Mouse (Mus musculus) gastrocnemius, postnatal 36 days (tissue): ENCODE data around the gene Acvr2a. TPM values are rescaled to one million over a fixed set of nuclear protein-coding genes. Genes with fewer than 3 reads are reported as not detected.
"Not testable (repeated sequence)": the region's sequence is repeated elsewhere in the genome, so short reads cannot be mapped to it uniquely, and the experiment has no call there.

ENCODE experiments used
- DNase-seq, 2 experiments: peaks; one replicate each; pipeline ENCODE4 v3.0.0; 2022
- intact Hi-C: fragments of 180-260 bp; cut with DNase I; formaldehyde crosslinking; loops from one replicate; pipeline ENCODE4 v1.15.1; 2025
- total RNA-seq, 2 experiments: library from RNA; stranded (reverse); gene quantifications; 2 replicates each; pipeline ENCODE4 v1.2.3; 2021

Acvr2a gene
- total RNA-seq, 2 experiments from 2014 or later: 17.1 to 18.7 TPM

DNA sequence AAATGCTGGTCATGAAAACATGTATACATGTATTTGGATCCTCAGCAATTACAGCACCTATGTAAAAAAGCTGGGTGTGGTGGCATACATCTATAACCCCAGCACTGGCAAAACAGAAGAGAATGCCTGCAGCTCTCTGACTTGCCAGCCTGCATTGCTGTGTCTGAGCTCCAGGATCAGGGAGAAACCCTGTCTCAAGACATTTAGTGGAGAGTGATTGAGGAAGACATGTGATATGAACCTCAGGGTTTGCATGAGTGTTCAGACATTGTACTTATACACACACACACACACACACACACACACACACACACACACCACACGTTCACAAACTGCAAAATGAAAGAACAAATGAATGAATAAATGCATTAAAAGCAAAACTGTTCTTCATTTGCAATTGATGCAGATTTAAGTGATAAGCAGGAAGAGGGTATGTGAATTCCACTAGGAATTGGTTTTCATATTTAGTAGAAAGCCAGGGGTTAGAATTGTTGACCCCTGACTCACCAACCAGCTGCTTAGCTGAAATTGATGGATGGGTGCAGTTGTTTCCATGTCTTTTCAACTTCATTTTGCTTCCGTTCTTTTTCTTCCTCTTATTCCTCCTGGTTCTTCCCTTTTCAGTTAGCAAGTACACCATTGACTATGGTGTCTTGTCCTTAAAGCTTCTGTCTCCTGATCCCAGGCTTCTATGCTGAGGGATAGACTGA, 32.9 kb downstream of the Acvr2a start:
- DNase-seq: no peak
- intact Hi-C loops: no loop called here

DNA sequence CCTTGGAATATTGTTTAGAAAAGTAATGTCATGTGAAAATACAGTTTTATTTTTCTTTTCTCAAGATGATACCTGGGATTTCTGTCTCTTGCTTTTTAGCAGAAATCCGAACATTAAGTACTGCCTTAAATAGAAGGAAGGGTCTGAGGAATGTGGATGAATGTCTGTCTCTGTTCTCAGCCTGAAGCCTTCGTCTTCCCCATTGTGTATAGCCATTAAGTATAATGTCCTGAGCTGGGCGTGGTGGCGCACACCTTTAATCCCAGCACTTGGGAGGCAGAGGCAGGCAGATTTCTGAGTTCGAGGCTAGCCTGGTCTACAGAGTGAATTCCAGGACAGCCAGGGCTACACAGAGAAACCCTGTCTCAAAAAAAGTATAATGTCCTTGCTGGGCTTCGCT, 51.7 kb downstream of the Acvr2a start:
- intact Hi-C loops, DNase-seq: not testable (repeated sequence)

DNA sequence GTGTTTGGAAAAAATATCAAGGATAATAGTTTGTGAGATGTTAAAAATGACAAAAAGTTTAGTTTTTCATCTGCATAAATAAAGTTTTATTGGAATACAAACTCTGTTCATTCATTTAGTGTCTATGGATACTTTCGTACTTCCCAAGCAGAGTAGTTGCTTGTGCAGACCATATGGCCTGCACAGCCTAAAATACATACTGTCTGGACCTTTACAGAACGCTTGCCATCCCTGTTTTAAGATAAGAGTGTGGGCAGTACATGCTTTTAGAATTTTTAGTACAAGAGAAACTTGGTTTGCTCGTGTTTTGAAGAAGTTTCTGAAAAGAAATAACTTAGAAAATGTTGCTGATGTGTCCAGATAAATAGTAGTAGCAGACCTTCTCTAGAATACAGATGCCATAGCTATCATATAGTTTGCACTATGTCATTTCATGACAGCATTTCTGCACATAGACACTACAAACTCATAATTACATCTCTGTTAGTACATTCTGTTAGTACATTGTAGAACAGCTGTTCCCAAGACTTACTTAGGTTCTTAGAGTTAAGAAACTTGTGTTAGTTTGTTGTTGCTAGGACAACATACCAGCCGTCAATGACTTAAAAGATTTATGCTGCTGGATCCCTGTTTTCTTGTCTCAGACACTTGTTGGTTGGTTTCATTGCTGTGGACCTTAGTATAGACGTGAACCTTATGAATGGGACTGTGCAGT, 54.4 kb downstream of the Acvr2a start:
- intact Hi-C loops: no loop called here
- DNase-seq: no peak

DNA sequence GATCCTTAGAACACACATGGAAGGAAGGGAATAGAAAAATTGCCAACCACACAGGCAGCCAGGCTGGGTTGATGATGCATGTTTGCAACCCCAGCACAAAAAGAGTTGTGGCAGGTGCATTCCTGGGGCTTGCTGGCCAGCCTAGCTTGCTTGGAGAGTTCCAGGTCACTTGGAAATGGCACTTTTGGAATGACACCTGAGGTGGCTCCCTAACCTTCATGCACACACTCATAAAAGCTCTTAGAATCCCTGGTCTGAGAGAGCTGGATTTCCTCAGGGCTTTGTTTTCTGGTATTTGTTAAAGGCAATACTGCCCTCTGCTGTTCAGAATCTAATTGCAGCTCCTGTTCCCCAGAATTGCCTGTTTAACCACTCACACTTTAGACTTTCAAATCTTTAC, 72.0 kb downstream of the Acvr2a start:
- intact Hi-C loops: loop anchor here (5.0 kb wide), 3 partner anchors 884 to 1099 kb away; no protein-coding TSS in a partner anchor
- peak; percentile 14 to 30 for DNase-seq

DNA sequence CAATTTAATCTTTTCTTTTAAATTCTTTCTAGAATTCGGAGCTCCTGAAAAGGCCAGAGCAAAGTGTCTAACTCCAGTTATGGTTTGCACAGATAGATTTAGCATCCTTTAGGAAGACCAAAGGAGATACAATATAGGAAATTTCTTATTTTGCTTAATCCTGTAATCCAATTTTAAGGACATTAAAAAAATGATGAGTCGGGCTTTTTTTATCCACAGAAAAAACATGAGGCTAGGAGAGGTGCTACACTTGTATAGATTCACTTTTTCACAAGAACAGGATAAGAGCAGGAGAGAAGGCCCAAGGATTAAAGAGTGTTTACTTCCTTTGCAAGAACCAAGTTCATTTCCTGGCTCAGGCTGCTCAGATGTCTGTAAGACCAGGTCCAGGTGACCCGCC, 81.3 kb downstream of the Acvr2a start:
- DNase-seq: no peak
- intact Hi-C loops: no loop called here

DNA sequence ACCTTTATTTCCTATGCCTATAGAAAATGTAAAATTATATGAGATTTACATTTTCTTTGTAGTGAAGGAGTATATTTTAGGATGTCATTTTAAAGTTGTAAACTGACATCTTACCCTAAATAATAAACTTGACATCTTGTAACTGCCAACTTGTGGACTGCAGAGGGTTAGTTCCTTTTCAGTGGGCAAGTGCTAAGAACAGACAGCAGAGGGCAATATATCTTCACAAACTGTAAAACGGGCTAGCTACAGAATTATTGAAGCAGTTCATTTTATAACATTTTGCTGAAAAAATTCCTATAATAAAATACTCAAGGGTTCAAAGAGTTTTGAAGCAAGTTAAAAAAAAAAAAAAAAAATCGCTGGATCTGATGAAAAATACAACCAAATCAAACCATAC, 95.0 kb downstream of the Acvr2a start:
- no peak for DNase-seq
- intact Hi-C loops: loop anchor here (2.0 to 10.0 kb wide), 2 partner anchors 404 to 826 kb away; no protein-coding TSS in a partner anchor

DNA sequence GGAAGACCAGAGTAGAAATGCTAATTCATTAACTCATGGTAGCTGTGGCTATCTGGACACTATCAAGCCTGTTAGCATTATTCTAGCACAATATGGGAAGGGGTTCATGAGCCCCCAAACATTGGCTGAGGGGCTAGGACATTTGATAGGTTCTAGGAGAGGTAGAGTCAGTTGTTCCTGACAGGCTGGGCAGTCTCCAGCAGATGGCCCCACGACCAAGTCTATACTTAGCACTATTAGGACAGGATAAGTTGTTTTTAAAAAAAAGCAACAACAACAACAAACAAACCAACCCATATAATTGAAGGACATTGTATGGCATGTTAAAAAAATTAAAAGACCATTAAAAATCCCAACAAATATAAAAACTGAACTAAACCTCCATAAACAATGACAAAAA, 100.3 kb downstream of the Acvr2a start:
- no peak for DNase-seq
- intact Hi-C loops: no loop called here

DNA sequence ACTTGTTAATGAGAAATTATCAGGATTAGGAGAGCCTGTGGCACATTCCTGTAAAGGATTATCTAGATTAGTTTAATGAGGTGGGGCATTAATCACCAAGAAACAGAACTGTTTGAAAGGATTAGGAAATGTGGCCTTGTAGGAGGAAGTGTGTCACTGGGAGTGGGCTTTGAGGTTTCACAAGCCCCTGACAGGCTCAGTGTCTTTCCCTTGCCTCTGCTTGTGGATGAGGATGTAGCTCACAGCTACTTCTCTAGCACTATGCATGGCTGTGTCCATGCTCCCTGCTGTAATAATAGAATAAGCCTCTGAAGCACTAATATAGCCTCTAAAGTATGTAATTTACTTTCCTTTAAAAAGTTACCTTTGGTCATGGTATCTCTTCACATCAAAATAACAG, 101.9 kb downstream of the Acvr2a start:
- no peak for DNase-seq
- intact Hi-C loops: no loop called here

DNA sequence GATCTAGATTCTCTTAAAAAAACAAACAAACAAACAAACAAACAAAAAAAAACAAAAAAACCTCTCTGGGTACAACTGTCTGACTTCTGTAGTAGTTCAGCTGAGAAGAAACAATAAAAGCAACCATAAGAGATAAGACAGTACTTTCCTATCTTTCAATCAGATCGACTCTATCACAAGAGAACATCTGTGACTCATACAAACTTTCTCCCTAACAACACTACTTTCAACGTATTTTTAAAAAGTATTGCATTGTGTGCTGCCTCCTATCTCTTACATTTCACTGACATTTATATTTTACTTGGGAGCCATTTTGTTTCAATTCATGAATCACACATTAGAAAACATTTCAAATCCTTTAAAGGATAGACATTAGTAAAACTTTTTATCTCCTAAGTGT, 121.1 kb downstream of the Acvr2a start:
- intact Hi-C loops: no loop called here
- no peak for DNase-seq

DNA sequence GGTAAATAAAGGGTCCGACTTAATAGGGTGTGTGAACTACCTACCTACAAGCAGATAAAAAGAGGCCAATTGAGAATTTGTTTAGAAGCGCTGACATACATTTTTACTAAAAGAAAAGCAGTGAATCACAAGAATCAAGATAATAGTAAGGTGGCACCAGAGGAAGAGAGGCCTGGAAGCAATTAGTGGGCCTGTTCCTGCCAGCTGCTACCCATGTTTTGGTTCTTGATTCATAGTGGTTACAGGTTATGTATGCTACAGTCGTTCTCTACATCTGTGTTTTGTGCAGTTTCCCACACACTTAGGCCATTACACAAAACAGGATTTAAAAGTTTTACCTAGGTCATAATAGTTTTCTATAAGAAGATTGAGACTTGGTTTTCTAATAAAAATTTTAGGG, 133.9 kb downstream of the Acvr2a start:
- DNase-seq: no peak
- intact Hi-C loops: no loop called here

DNA sequence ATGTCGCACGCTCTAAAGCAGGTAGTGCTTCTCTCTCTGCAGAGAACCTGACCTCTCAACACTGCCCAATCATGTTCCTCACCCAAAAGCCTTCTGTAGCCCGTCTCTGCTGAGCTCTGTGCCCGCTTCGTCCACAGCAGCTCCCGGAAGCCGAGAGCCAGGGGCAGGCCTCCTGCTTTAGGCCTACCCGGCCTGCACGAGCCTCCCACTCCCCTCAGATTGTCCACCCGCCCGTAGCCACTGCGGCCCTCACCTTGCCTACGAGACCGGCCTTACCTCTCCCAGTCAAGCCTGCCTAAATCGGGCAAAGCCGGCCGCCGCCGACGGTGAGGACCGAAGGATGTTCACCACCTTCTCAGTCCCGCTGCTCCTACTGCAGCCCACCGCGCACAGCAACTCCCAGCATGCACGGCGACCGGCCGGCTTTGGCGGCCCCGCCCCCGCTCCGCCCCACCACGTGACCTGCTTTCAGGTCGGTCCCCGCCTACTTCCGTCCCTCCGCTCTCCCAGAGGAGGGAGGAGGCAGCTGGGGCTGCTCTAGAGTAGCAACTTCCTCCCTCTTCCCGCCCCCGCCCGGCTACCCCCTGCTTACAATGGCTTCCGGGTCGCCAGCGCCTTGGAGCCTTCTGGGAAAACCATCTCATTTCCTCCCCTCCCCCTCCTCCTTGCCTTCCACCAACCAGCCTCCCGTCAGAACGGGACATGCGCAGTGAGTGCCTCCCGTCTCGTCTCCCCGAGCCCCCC, 135.1 kb downstream of the Acvr2a start, which contains the start of gene Mbd5:
Mbd5 (plus strand) TSS at position 668 of the 744 bp plus-strand sequence.
- intact Hi-C loops: no loop called here
- peak; percentile 96 to 99 for DNase-seq

DNA sequence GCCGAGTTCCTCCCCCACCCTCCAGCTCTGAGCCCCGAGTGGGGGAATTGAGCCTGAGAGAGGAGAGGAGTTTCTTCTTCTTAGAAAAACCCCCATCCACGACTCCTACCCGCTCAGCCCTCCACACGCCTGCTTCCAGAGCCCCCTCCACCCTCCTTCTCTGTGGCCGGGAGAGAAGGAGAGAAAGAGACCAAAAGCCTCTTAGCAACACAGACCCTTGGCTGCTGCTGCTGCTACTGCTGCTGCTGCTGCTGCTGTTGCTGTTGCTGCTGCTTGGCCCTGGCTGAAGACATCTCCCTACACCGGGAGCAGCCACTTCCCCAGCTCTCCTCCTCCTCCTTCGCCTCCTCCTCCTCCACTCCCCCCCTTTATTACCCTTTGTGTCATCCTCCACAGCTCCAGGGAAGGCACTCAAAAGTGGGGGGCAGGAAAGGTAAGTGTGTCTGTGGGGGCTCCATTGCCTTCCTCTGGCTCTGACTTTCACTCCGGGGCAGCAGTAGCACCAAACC, 135.9 kb downstream of the Acvr2a start:
- peak; percentile 7 to 33 for DNase-seq
- intact Hi-C loops: no loop called here

DNA sequence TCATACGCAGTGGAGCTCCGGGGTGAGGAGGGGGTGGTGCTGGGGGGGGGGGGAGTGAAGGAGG, 136.2 kb downstream of the Acvr2a start, which contains the start of gene Orc4:
Orc4 (minus strand) TSS at position 26 of the 64 bp plus-strand sequence.
- DNase-seq: no peak
- intact Hi-C loops: no loop called here

DNA sequence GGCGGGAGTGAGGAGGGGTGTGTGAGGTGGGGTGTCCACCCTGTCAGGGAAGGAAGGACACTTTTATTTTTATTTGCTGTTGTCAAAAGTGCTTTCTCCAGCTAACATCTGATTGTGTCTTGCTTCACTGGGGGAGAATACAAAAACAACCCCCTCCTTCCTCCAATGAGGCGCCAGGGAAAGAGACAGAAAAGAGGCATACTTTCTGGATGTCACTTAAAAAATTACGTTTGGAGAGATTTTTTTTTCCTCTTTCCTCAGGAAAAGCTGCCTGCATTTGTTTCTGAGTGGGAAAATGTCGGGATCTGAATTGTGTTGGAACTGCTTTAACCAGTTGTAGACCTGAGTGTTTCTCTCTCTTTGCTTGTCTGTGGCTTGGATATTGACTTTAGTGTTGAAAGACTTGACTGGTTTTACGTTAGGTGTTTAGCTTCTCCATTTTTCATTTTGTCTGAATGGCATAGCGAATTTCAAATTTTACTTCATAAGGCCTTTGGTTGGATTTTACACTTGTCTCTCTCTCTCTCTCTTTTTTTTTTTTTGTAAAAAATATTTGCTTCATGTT, 136.5 kb downstream of the Acvr2a start:
- DNase-seq: no peak
- intact Hi-C loops: no loop called here

Other genes starting within 250 kb of the Acvr2a start
- 10 to 100 TPM; 29.5 to 31.0 TPM for gene Mbd5, start 135.4 kb downstream of the Acvr2a start, total RNA-seq
- 10 to 100 TPM; 26.2 to 30.1 TPM for gene Orc4, start 136.2 kb downstream of the Acvr2a start, total RNA-seq